Mouse (Mus musculus) MEL (cell line): ENCODE data around the gene Rasl11a. TPM values are rescaled to one million over a fixed set of nuclear protein-coding genes. Genes with fewer than 3 reads are reported as not detected.

Experiments used
- DNase-seq: peaks from one replicate; pipeline ENCODE4 v3.0.0; 2011; ENCODE audit warnings: low read depth, low spot score
- H3K27ac ChIP-seq: 2 replicates; pipeline ENCODE4 v1.5.1; 2012; ENCODE audit warnings: low read depth, mild to moderate bottlenecking, control low read depth, low read length, moderate library complexity; ENCODE audit not compliant: control insufficient read depth
- H3K27me3 ChIP-seq, 2 experiments: fragments of 150-350 bp in 1 of 2; sonication (generic) in 1 of 2; 2 replicates each; pipeline ENCODE4 v1.6.1; 2012; ENCODE audit warnings: low read length in 2 of 2, mild to moderate bottlenecking in 2 of 2, improper control_type of control experiment in 1 of 2, moderate library complexity in 1 of 2; ENCODE audit not compliant: insufficient read depth in 2 of 2, control insufficient read depth in 1 of 2
- H3K36me3 ChIP-seq, 2 experiments: 2 replicates each; pipeline ENCODE4 v1.6.1; 2012 to 2014; ENCODE audit warnings: low read length in 2 of 2, improper control_type of control experiment in 1 of 2, inconsistent platforms in 1 of 2, mild to moderate bottlenecking in 1 of 2; ENCODE audit not compliant: insufficient read depth in 2 of 2, control insufficient read depth in 1 of 2
- H3K4me1 ChIP-seq, 2 experiments: fragments of 150-350 bp in 1 of 2; sonication (generic) in 1 of 2; 2 replicates each; pipeline ENCODE4 v1.6.1; 2012; ENCODE audit warnings: low read length in 2 of 2, improper control_type of control experiment in 1 of 2, mild to moderate bottlenecking in 1 of 2; ENCODE audit not compliant: insufficient read depth in 2 of 2, control insufficient read depth in 1 of 2
- H3K4me3 ChIP-seq, 2 experiments: fragments of 150-350 bp in 1 of 2; sonication (generic) in 1 of 2; 2 replicates each; pipeline ENCODE4 v1.5.1; 2012; ENCODE audit warnings: low read depth in 2 of 2, low read length in 2 of 2, mild to moderate bottlenecking in 2 of 2, moderate library complexity in 2 of 2, control low read depth in 1 of 2, improper control_type of control experiment in 1 of 2; ENCODE audit not compliant: control insufficient read depth in 1 of 2, insufficient read depth in 1 of 2
- H3K79me2 ChIP-seq: 2 replicates; pipeline ENCODE4 v1.6.1; 2012; ENCODE audit warnings: mild to moderate bottlenecking, low read length, moderate library complexity; ENCODE audit not compliant: control insufficient read depth, poor library complexity, insufficient read depth
- H3K9ac ChIP-seq: 2 replicates; pipeline ENCODE4 v1.6.1; 2012; ENCODE audit warnings: low read depth, mild to moderate bottlenecking, control low read depth, low read length, moderate library complexity; ENCODE audit not compliant: control insufficient read depth, poor library complexity, severe bottlenecking
- H3K9me3 ChIP-seq: fragments of 150-350 bp; sonication (generic); replicated peaks from 2 replicates; pipeline ENCODE4 v1.6.1; 2012; ENCODE audit warnings: mild to moderate bottlenecking, low read length, improper control_type of control experiment, moderate library complexity; ENCODE audit not compliant: insufficient read depth
- CTCF ChIP-seq, 3 experiments: IDR thresholded peaks in 2 of 3; conservative IDR thresholded peaks in 1 of 3; 2 replicates each; pipeline ENCODE4 v1.5.1; 2011 to 2012; ENCODE audit warnings: low read length in 3 of 3, low read depth in 2 of 3, mild to moderate bottlenecking in 2 of 3, improper control_type of control experiment in 1 of 3, inconsistent platforms in 1 of 3, mixed read lengths in 1 of 3, moderate library complexity in 1 of 3; ENCODE audit not compliant: control insufficient read depth in 1 of 3, insufficient read depth in 1 of 3, poor library complexity in 1 of 3, severe bottlenecking in 1 of 3
- ELF1 ChIP-seq: IDR thresholded peaks from 2 replicates; pipeline ENCODE4 v1.6.1; 2014; ENCODE audit warnings: low read depth, mild to moderate bottlenecking, inconsistent platforms, low read length, improper control_type of control experiment, moderate library complexity
- GATA1 ChIP-seq: IDR thresholded peaks from 2 replicates; pipeline ENCODE4 v1.6.1; 2011; ENCODE audit warnings: low read depth, low read length, improper control_type of control experiment
- JUND ChIP-seq: IDR thresholded peaks from 2 replicates; pipeline ENCODE4 v1.6.1; 2011; ENCODE audit warnings: low read depth, mild to moderate bottlenecking, improper control_type of control experiment, low read length
- MAZ ChIP-seq: IDR thresholded peaks from 2 replicates; pipeline ENCODE4 v1.6.1; 2012; ENCODE audit warnings: low read depth, mild to moderate bottlenecking, inconsistent platforms, low read length, improper control_type of control experiment
- MXI1 ChIP-seq: IDR thresholded peaks from 2 replicates; pipeline ENCODE4 v1.6.1; 2011; ENCODE audit warnings: mild to moderate bottlenecking, low read depth, low read length, improper control_type of control experiment
- POLR2AphosphoS2 ChIP-seq: IDR thresholded peaks from 2 replicates; pipeline ENCODE4 v1.6.1; 2011; ENCODE audit warnings: low read length, improper control_type of control experiment
- RAD21 ChIP-seq: IDR thresholded peaks from 2 replicates; pipeline ENCODE4 v1.6.1; 2011; ENCODE audit warnings: mild to moderate bottlenecking, low read depth, low read length, improper control_type of control experiment
- SIN3A ChIP-seq: IDR thresholded peaks from 2 replicates; pipeline ENCODE4 v1.6.1; 2012; ENCODE audit warnings: low read length, improper control_type of control experiment, inconsistent platforms
- SMC3 ChIP-seq: IDR thresholded peaks from 2 replicates; pipeline ENCODE4 v1.6.1; 2011; ENCODE audit warnings: low read depth, low read length, improper control_type of control experiment
- USF2 ChIP-seq, 2 experiments: IDR thresholded peaks; 2 replicates each; pipeline ENCODE4 v1.6.1; 2011 to 2012; ENCODE audit warnings: improper control_type of control experiment in 2 of 2, low read length in 2 of 2, borderline replicate concordance in 1 of 2, inconsistent platforms in 1 of 2, low read depth in 1 of 2, mild to moderate bottlenecking in 1 of 2; ENCODE audit not compliant: insufficient read depth in 1 of 2
- polyA plus RNA-seq, 2 experiments: library from polyadenylated mRNA; stranded (reverse) in 1 of 2; unstranded in 1 of 2; fragments of >175 nt in 1 of 2; fragments of >200 nt in 1 of 2; gene quantifications; 2 replicates each; pipeline versions ENCODE4 v1.2.1 to v1.2.4; 2012; ENCODE audit warnings: low replicate concordance in 2 of 2, low read depth in 1 of 2; ENCODE audit not compliant: insufficient read length in 2 of 2, insufficient read depth in 1 of 2, missing spikeins in 1 of 2
- total RNA-seq: library from RNA; depleted of rRNA; stranded (reverse); fragments of 300-350 nt; gene quantifications from 2 replicates; pipeline ENCODE4 v1.2.3, GENCODE M21; 2012

Rasl11a gene
- total and polyA plus RNA-seq, 3 experiments: 1.1 to 2.3 TPM; not detected in 1

GRCm38 (mm10) chr5:146883486-146884272 is 38.8 kb downstream of the Rasl11a start:
- Histone ChIP-seq H3K27ac (no peak overlapping the region), H3K36me3 (no peaks in the 10 kb centered on the region), H3K9ac (peak overlapping the region; percentile 35), H3K4me3 (peak overlapping the region; percentile 42 to 57), H3K9me3 (no peaks in the 10 kb centered on the region), H3K27me3 (no peaks in the 10 kb centered on the region; a peak in 1 of 4 replicates), H3K79me2 (no peaks in the 10 kb centered on the region), H3K4me1 (no peaks in the 10 kb centered on the region; a peak in 1 of 4 replicates)
- peak; percentile 61 for DNase-seq
- no peak for TF ChIP-seq POLR2AphosphoS2
- TF ChIP-seq SIN3A: 0 out of 2 replicates have a peak, but pooled peaks have one; percentile 22
- TF ChIP-seq JUND: no peak
- peak; percentile 43; the same call in 1 of the 2 replicates for TF ChIP-seq MXI1

DNA sequence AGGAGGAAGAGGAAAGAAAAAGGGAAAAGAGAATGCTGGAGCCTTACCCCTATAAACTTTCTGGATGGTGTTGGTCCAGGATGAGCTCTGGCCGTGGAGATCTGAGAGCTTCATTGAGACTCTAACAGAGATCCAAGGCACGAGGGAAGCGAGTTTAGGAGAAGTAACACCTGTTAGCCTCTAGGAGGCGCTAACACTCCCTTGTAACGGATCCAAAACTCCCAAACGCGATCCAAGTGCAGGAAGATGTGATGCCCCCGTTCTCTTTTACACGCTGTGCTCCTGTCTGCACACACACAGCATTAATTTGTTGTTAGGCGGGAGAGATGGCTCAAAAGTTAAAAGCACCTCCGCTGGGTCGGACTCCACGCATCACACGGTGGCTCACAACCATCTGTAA is 46.3 kb downstream of the Rasl11a start:
- no peak overlapping the region for H3K4me3 ChIP-seq
- H3K9me3 ChIP-seq: no peaks in the 10 kb centered on the region
- H3K36me3 ChIP-seq: no peaks in the 10 kb centered on the region
- no peak overlapping the region for H3K9ac ChIP-seq
- H3K27ac ChIP-seq: no peak overlapping the region
- TF ChIP-seq GATA1: no peak
- peak; percentile 4 for TF ChIP-seq RAD21
- peak; percentile 27 for TF ChIP-seq SMC3
- TF ChIP-seq CTCF (IDR thresholded peaks at IDR 0.05 in 2 of 3, conservative IDR thresholded peaks at IDR 0.05 in 1 of 3; ENCODE audit: control insufficient read depth in 1 of 3, insufficient read depth in 1 of 3, low read depth in 2 of 3, low read length in 3 of 3, poor library complexity in 1 of 3, severe bottlenecking in 1 of 3): peak; percentile 61 to 88 (median 70)
- DNase-seq: peak; percentile 62
- no peaks in the 10 kb centered on the region for H3K79me2 ChIP-seq
- H3K4me1 ChIP-seq: no peaks in the 10 kb centered on the region
- no peaks in the 10 kb centered on the region for H3K27me3 ChIP-seq

DNA sequence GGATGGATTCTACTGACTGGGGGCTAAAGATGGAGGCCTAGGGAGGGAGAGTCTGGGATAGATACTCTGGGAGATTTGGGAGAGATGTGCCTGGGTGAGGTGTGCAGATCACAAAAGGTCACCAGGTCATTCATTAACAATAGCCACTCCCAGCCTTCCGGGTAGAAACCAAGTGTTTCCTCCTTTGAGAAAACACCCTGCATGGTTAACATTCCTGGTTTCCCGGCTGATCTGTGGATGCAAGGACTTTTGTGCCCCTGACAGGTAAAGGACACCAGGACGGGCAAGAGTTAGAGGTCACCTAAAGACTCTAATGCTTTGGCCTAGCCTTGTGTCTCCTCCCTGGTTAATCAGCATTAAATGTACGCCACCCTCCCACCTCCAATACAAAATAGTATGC is 48.0 kb downstream of the Rasl11a start:
- no peaks in the 10 kb centered on the region for H3K9me3 ChIP-seq
- peaks cover 0 to 2% of the 10 kb centered on the region in 2 experiments; a peak in 1 of 4 replicates for H3K4me1 ChIP-seq
- no peak overlapping the region for H3K27ac ChIP-seq
- no peaks in the 10 kb centered on the region for H3K79me2 ChIP-seq
- no peaks in the 10 kb centered on the region; a peak in 1 of 4 replicates for H3K36me3 ChIP-seq
- H3K27me3 ChIP-seq: no peaks in the 10 kb centered on the region
- H3K9ac ChIP-seq: no peak overlapping the region
- H3K4me3 ChIP-seq: no peak overlapping the region
- TF ChIP-seq USF2 (IDR thresholded peaks at IDR 0.05; ENCODE audit: borderline replicate concordance in 1 of 2, insufficient read depth in 1 of 2, low read depth in 1 of 2, low read length in 2 of 2): no peak
- TF ChIP-seq ELF1: no peak
- no peak for TF ChIP-seq MAZ
- DNase-seq: no peak
